Comparison of ENCODE assay signal across 10 mouse cellular contexts in genomic region chr8:121120456-121121419, GRCm38 (mm10). TPM values are rescaled to one million over a fixed set of nuclear protein-coding genes. Genes with fewer than 3 reads are reported as not detected.
DNase-seq lines count a peak whose midpoint lies in the region; ATAC-seq lines count a peak whose summit lies in the region.
"Had no signal": no experiment of that assay in that cellular context is flagged by ENCODE, and none has a peak within 500 bp of the region (broad histone marks: within the 10 kb centered on the region; RNA-seq: fewer than 3 reads in every experiment).

No protein-coding gene starts in this region.

- intact Hi-C loops in heart, postnatal 25 days (cut with DNase I) = no loop called here
- intact Hi-C loops in left cerebral cortex, postnatal 4 days (cut with DNase I) = no loop called here

- H3K4me2 ChIP-seq in hindbrain, embryonic 14.5 days (replicated peaks) = peak overlapping the region; percentile 6; the same call in 1 of the 2 replicates
- H3K4me2 ChIP-seq in neural tube, embryonic 15.5 days = 0 out of 2 replicates have a peak overlapping the region, but pooled peaks have one; percentile 3

- no peak for ATAC-seq in megakaryocyte, adult 5-6 weeks (ENCODE audit: poor library complexity, severe bottlenecking)
- ATAC-seq in hindbrain, embryonic 14.5 days (ENCODE audit: low FRiP score) = no peak
- no peak for ATAC-seq in neural tube, embryonic 15.5 days (ENCODE audit: low FRiP score)

- H3K9ac ChIP-seq in hindbrain, embryonic 14.5 days = no peak overlapping the region
- H3K9ac ChIP-seq in neural tube, embryonic 15.5 days (replicated peaks) = no peak overlapping the region

- peaks cover 100% of the 10 kb centered on the region for H3K27me3 ChIP-seq in heart, embryonic 10.5 days (ENCODE audit: insufficient read depth, poor library complexity, severe bottlenecking)
- peaks cover 98% of the 10 kb centered on the region for H3K27me3 ChIP-seq in megakaryocyte, embryonic 14.5 days (replicated peaks)
- H3K27me3 ChIP-seq in hindbrain, embryonic 14.5 days (ENCODE audit: control insufficient read depth, insufficient read depth, low read length) = peaks cover 100% of the 10 kb centered on the region
- peaks cover 97% of the 10 kb centered on the region for H3K27me3 ChIP-seq in neural tube, embryonic 15.5 days (replicated peaks)

- peaks cover 59% of the 10 kb centered on the region for H3K4me1 ChIP-seq in heart, embryonic 10.5 days
- H3K4me1 ChIP-seq in megakaryocyte, embryonic 14.5 days = peaks cover 37% of the 10 kb centered on the region
- H3K4me1 ChIP-seq in hindbrain, embryonic 14.5 days (replicated peaks; ENCODE audit: control insufficient read depth, insufficient read depth, low read length) = no peaks in the 10 kb centered on the region
- H3K4me1 ChIP-seq in neural tube, embryonic 15.5 days = peaks cover 23% of the 10 kb centered on the region

- peaks cover 21% of the 10 kb centered on the region; the same call in 1 of the 2 replicates for H3K36me3 ChIP-seq in heart, embryonic 10.5 days
- H3K36me3 ChIP-seq in megakaryocyte, embryonic 14.5 days (replicated peaks; ENCODE audit: low read length) = no peaks in the 10 kb centered on the region
- H3K36me3 ChIP-seq in hindbrain, embryonic 14.5 days (replicated peaks; ENCODE audit: control insufficient read depth, insufficient read depth) = no peaks in the 10 kb centered on the region
- H3K36me3 ChIP-seq in neural tube, embryonic 15.5 days = no peaks in the 10 kb centered on the region

- peak overlapping the region; percentile 63 for H3K27ac ChIP-seq in heart, embryonic 10.5 days
- no peak overlapping the region for H3K27ac ChIP-seq in hindbrain, embryonic 14.5 days
- no peak overlapping the region for H3K27ac ChIP-seq in neural tube, embryonic 15.5 days (replicated peaks)

- WGBS in heart, embryonic 10.5 days = 20% methylated on average over 17 of the region's 17 CpGs
- WGBS in hindbrain, embryonic 14.5 days = 7% methylated on average over 17 of the region's 17 CpGs
- 2% methylated on average over 17 of the region's 17 CpGs for WGBS in neural tube, embryonic 15.5 days

- no peaks in the 10 kb centered on the region for H3K9me3 ChIP-seq in heart, embryonic 10.5 days
- H3K9me3 ChIP-seq in megakaryocyte, embryonic 14.5 days = peaks cover 13% of the 10 kb centered on the region
- H3K9me3 ChIP-seq in hindbrain, embryonic 14.5 days (ENCODE audit: control insufficient read depth, low read length) = no peaks in the 10 kb centered on the region
- H3K9me3 ChIP-seq in neural tube, embryonic 15.5 days (replicated peaks) = no peaks in the 10 kb centered on the region

- peak overlapping the region; percentile 78 for H3K4me3 ChIP-seq in heart, embryonic 10.5 days
- H3K4me3 ChIP-seq in megakaryocyte, embryonic 14.5 days (replicated peaks) = peak overlapping the region; percentile 26
- H3K4me3 ChIP-seq in hindbrain, embryonic 14.5 days (replicated peaks; ENCODE audit: low read length) = peak overlapping the region; percentile 1; the same call in 1 of the 2 replicates
- H3K4me3 ChIP-seq in neural tube, embryonic 15.5 days (replicated peaks) = peak overlapping the region; percentile 23; the same call in 1 of the 2 replicates

- peak; percentile 68 for DNase-seq in heart, embryonic 10.5 days (ENCODE audit: low spot score)
- no peak for DNase-seq in heart, postnatal 25 days (ENCODE audit: low spot score)
- DNase-seq in hindbrain, embryonic 14.5 days (ENCODE audit: low spot score) = no peak
- no peak for DNase-seq in left cerebral cortex, postnatal 4 days
- DNase-seq in cerebellum, postnatal 14 days = no peak
- DNase-seq: kidney, adult 9 months had no signal

RNA-seq across cellular contexts. Expression of gene Foxc2, which starts 4.8 kb away (rescaled TPM):
- polyA plus RNA-seq in heart, embryonic 10.5 days (2016; fragmentation: Nextera tagmentation; extraction: Ambion mirVana) = 12.4 and 14.8 TPM in 2 replicates
- 1 to 10 TPM; 2.0 to 2.2 TPM for total RNA-seq in heart, postnatal 25 days (2021)
- polyA plus RNA-seq in megakaryocyte, embryonic 14.5 days (2012; ENCODE audit: insufficient read depth, low replicate concordance) = 0.06 and 1.0 TPM in 2 replicates
- not detected in 2 replicates for total RNA-seq in megakaryocyte, adult 5-6 weeks (2015)
- not detected in 2 replicates for total RNA-seq in megakaryocyte, adult 5-6 weeks (2017)
- polyA plus RNA-seq in hindbrain, embryonic 14.5 days (2014; fragmentation: Nextera tagmentation; extraction: Ambion mirVana) = 2.9 and 3.1 TPM in 2 replicates
- 3.4 TPM in 2 replicates for polyA plus RNA-seq in neural tube, embryonic 15.5 days (2015; fragmentation: Nextera tagmentation; extraction: Ambion mirVana)
- total RNA-seq in left cerebral cortex, postnatal 4 days (2021) = 1 to 10 TPM; 4.3 to 4.4 TPM
- total RNA-seq: megakaryocyte-erythroid progenitor cell, adult 5-6 weeks had no signal

RNA-seq across cellular contexts. Expression of gene Foxl1, which starts 7.0 kb away (rescaled TPM):
- polyA plus RNA-seq in heart, embryonic 10.5 days (2016; fragmentation: Nextera tagmentation; extraction: Ambion mirVana) = 0.53 and 2.0 TPM in 2 replicates
- under 1 TPM in 1 of 2 experiments, not detected in 1; 0.16 TPM for total RNA-seq in heart, postnatal 25 days (2021)
- polyA plus RNA-seq in megakaryocyte, embryonic 14.5 days (2012; ENCODE audit: insufficient read depth, low replicate concordance) = not detected in 2 replicates
- total RNA-seq in megakaryocyte, adult 5-6 weeks (2015) = not detected in 2 replicates
- total RNA-seq in megakaryocyte, adult 5-6 weeks (2017) = not detected in 2 replicates
- polyA plus RNA-seq in hindbrain, embryonic 14.5 days (2014; fragmentation: Nextera tagmentation; extraction: Ambion mirVana) = 0.12 and 0.25 TPM in 2 replicates
- 0.15 and 0.51 TPM in 2 replicates for polyA plus RNA-seq in neural tube, embryonic 15.5 days (2015; fragmentation: Nextera tagmentation; extraction: Ambion mirVana)
- total RNA-seq in left cerebral cortex, postnatal 4 days (2021) = under 1 TPM in 1 of 2 experiments, not detected in 1; 0.18 TPM
- total RNA-seq: megakaryocyte-erythroid progenitor cell, adult 5-6 weeks had no signal

RNA-seq across cellular contexts. Expression of gene Mthfsd, which starts 12.5 kb away (rescaled TPM):
- polyA plus RNA-seq in heart, embryonic 10.5 days (2016; fragmentation: Nextera tagmentation; extraction: Ambion mirVana) = 57.0 and 58.7 TPM in 2 replicates
- 10 to 100 TPM; 13.2 to 14.2 TPM for total RNA-seq in heart, postnatal 25 days (2021)
- 66.9 and 128 TPM in 2 replicates for polyA plus RNA-seq in megakaryocyte, embryonic 14.5 days (2012; ENCODE audit: insufficient read depth, low replicate concordance)
- 11.0 and 12.6 TPM in 2 replicates for total RNA-seq in megakaryocyte, adult 5-6 weeks (2015)
- total RNA-seq in megakaryocyte, adult 5-6 weeks (2017) = 7.1 and 13.1 TPM in 2 replicates
- polyA plus RNA-seq in hindbrain, embryonic 14.5 days (2014; fragmentation: Nextera tagmentation; extraction: Ambion mirVana) = 34.6 and 45.6 TPM in 2 replicates
- polyA plus RNA-seq in neural tube, embryonic 15.5 days (2015; fragmentation: Nextera tagmentation; extraction: Ambion mirVana) = 50.6 and 52.5 TPM in 2 replicates
- 10 to 100 TPM; 23.2 to 26.6 TPM for total RNA-seq in left cerebral cortex, postnatal 4 days (2021)

RNA-seq across cellular contexts. Expression of gene Foxf1, which starts 36.6 kb away (rescaled TPM):
- 3.1 and 41.3 TPM in 2 replicates for polyA plus RNA-seq in heart, embryonic 10.5 days (2016; fragmentation: Nextera tagmentation; extraction: Ambion mirVana)
- under 1 TPM in 1 of 2 experiments, not detected in 1; 0.20 TPM for total RNA-seq in heart, postnatal 25 days (2021)
- polyA plus RNA-seq in megakaryocyte, embryonic 14.5 days (2012; ENCODE audit: insufficient read depth, low replicate concordance) = not detected in 2 replicates
- not detected in 2 replicates for total RNA-seq in megakaryocyte, adult 5-6 weeks (2015)
- not detected in 2 replicates for total RNA-seq in megakaryocyte, adult 5-6 weeks (2017)
- 1.1 and 1.7 TPM in 2 replicates for polyA plus RNA-seq in hindbrain, embryonic 14.5 days (2014; fragmentation: Nextera tagmentation; extraction: Ambion mirVana)
- polyA plus RNA-seq in neural tube, embryonic 15.5 days (2015; fragmentation: Nextera tagmentation; extraction: Ambion mirVana) = 1.6 and 15.7 TPM in 2 replicates
- 1 to 10 TPM; 1.7 TPM for total RNA-seq in left cerebral cortex, postnatal 4 days (2021)
- total RNA-seq: megakaryocyte-erythroid progenitor cell, adult 5-6 weeks had no signal

Comparison
In these comparisons a context has a peak if more than half of its experiments do, and no peak if none do; other contexts are left out.
1. H3K4me3 ChIP-seq: peak in every context shown above with its lines; median percentile 78 in heart, embryonic 10.5 days; 26 in megakaryocyte, embryonic 14.5 days; 23 in neural tube, embryonic 15.5 days; 1 in hindbrain, embryonic 14.5 days.